Mouse (Mus musculus) duodenum, adult 2 months (tissue): ENCODE data around the gene Zfp488. TPM values are rescaled to one million over a fixed set of nuclear protein-coding genes. Genes with fewer than 3 reads are reported as not detected.

ENCODE experiments used
- polyA plus RNA-seq: library from polyadenylated mRNA; depleted of rRNA; stranded (reverse); fragments of >200 nt; gene quantifications from 2 replicates; pipeline ENCODE4 v1.2.3, GENCODE M21; 2012; ENCODE audit warnings: low replicate concordance; rRNA removed

Gene Zfp488
- not detected in 2 replicates for polyA plus RNA-seq

GRCm38 (mm10) chr14:33978604-33979059, at the start of gene Zfp488:
Gene Zfp488 (minus strand): TSS chr14:33978764.

GRCm38 (mm10) chr14:34016381-34016780, 37.8 kb upstream of the Zfp488 start, which contains the start of gene Gm5460:
Gene Gm5460 (plus strand): TSS chr14:34016758.

GRCm38 (mm10) chr14:34015063-34015462, 36.5 kb upstream of the Zfp488 start, which contains the start of gene Gm30083:
Gene Gm30083 (minus strand): TSS chr14:34015182.

GRCm38 (mm10) chr14:33953761-33954160, 24.8 kb downstream of the Zfp488 start, which contains the start of gene Rbp3:
Gene Rbp3 (plus strand): TSS chr14:33954003.

GRCm38 (mm10) chr14:33940739-33941138, 37.8 kb downstream of the Zfp488 start, which contains the start of gene Gdf2:
Gene Gdf2 (plus strand): TSS chr14:33941039.

GRCm38 (mm10) chr14:33923168-33924070, 55.1 kb downstream of the Zfp488 start, which contains the start of gene Gdf10:
Gene Gdf10 (plus strand): TSS chr14:33923587.

Other genes with a start within 250 kb of the Zfp488 start
- gene Gdf10, start 55.2 kb downstream of the Zfp488 start, polyA plus RNA-seq: 3.0 and 3.3 TPM in 2 replicates
- gene Gdf2, start 37.7 kb downstream of the Zfp488 start, polyA plus RNA-seq: not detected in 2 replicates
- gene Rbp3, start 24.8 kb downstream of the Zfp488 start, polyA plus RNA-seq: 0.02 TPM in 1 of 2 replicates, not detected in the other
- not detected in 2 replicates for gene Gm30083, start 36.4 kb upstream of the Zfp488 start, polyA plus RNA-seq
- not detected in 2 replicates for gene Gm5460, start 38.0 kb upstream of the Zfp488 start, polyA plus RNA-seq
- gene Antxrl, start 73.9 kb upstream of the Zfp488 start, polyA plus RNA-seq: not detected in 2 replicates
- 0.39 and 0.54 TPM in 2 replicates for gene Anxa8, start 107.2 kb upstream of the Zfp488 start, polyA plus RNA-seq
- gene A630023A22Rik, start 124.0 kb upstream of the Zfp488 start, polyA plus RNA-seq: not detected in 2 replicates
- gene Npy4r, start 173.7 kb upstream of the Zfp488 start, polyA plus RNA-seq: 0.02 and 0.47 TPM in 2 replicates
- 0.01 and 0.02 TPM in 2 replicates for gene Gprin2, start 222.9 kb upstream of the Zfp488 start, polyA plus RNA-seq
- 1.2 and 1.5 TPM in 2 replicates for gene Syt15, start 240.8 kb upstream of the Zfp488 start, polyA plus RNA-seq